Mouse (Mus musculus) CH12.LX (cell line): Measurements from ENCODE around the gene Wdr95.

Source experiments
- CTCF ChIP-seq, 2 experiments: IDR thresholded peaks in 1 of 2; conservative IDR thresholded peaks in 1 of 2; 2 replicates each; pipeline ENCODE4 v1.5.1; 2011 to 2012; ENCODE audit warnings: low read depth in 2 of 2, low read length in 2 of 2, improper control_type of control experiment in 1 of 2, inconsistent platforms in 1 of 2, mild to moderate bottlenecking in 1 of 2, moderate library complexity in 1 of 2
- E2F4 ChIP-seq: IDR thresholded peaks from 2 replicates; pipeline ENCODE4 v1.6.1; 2011; ENCODE audit warnings: low read depth, low read length, improper control_type of control experiment; ENCODE audit not compliant: insufficient replicate concordance
- EP300 ChIP-seq: IDR thresholded peaks from 2 replicates; pipeline ENCODE4 v1.6.1; 2011; ENCODE audit warnings: low read length, improper control_type of control experiment
- GABPA ChIP-seq: IDR thresholded peaks from 2 replicates; pipeline ENCODE4 v1.6.1; 2012; ENCODE audit warnings: low read depth, low read length, improper control_type of control experiment, inconsistent platforms; ENCODE audit not compliant: insufficient replicate concordance
- JUND ChIP-seq: conservative IDR thresholded peaks from 2 replicates; pipeline ENCODE4 v1.6.1; 2011; ENCODE audit warnings: low read depth, low read length, improper control_type of control experiment
- KAT2A ChIP-seq: IDR thresholded peaks from 2 replicates; pipeline ENCODE4 v1.6.1; 2012; ENCODE audit warnings: low read length, improper control_type of control experiment, inconsistent platforms; ENCODE audit not compliant: insufficient replicate concordance
- MAFK ChIP-seq: IDR thresholded peaks from 2 replicates; pipeline ENCODE4 v1.6.1; 2011; ENCODE audit warnings: low read length, improper control_type of control experiment; ENCODE audit not compliant: insufficient replicate concordance
- MAX ChIP-seq: IDR thresholded peaks from 2 replicates; pipeline ENCODE4 v1.6.1; 2011; ENCODE audit warnings: low read length, improper control_type of control experiment
- MXI1 ChIP-seq: IDR thresholded peaks from 2 replicates; pipeline ENCODE4 v1.6.1; 2011; ENCODE audit warnings: mild to moderate bottlenecking, low read depth, low read length, improper control_type of control experiment
- NELFE ChIP-seq: IDR thresholded peaks from 2 replicates; pipeline ENCODE4 v1.6.1; 2011; ENCODE audit warnings: low read depth, low read length, improper control_type of control experiment
- POLR2A ChIP-seq: IDR thresholded peaks from 2 replicates; pipeline ENCODE4 v1.6.1; 2011; ENCODE audit warnings: low read depth, mild to moderate bottlenecking, improper control_type of control experiment, low read length
- RCOR1 ChIP-seq: conservative IDR thresholded peaks from 2 replicates; pipeline ENCODE4 v1.6.1; 2012; ENCODE audit warnings: low read depth, mild to moderate bottlenecking, inconsistent platforms, low read length, improper control_type of control experiment
- TCF12 ChIP-seq: IDR thresholded peaks from 2 replicates; pipeline ENCODE4 v1.6.1; 2014; ENCODE audit warnings: low read depth, mild to moderate bottlenecking, inconsistent platforms, low read length, improper control_type of control experiment

- TF ChIP-seq E2F4 (no peak), CTCF (conservative IDR thresholded peaks at IDR 0.05 in 1 of 2, IDR thresholded peaks at IDR 0.05 in 1 of 2; ENCODE audit: low read depth in 2 of 2, low read length in 2 of 2) (no peak), MAFK (no peak), MXI1 (no peak), MAX (no peak), RCOR1 (no peak), EP300 (no peak), NELFE (no peak), JUND (no peak), GABPA (no peak), TCF12 (no peak), POLR2A (no peak), KAT2A (no peak)
Measured at GRCm38 (mm10) chr5:149583507-149583906, 55.0 kb downstream of the Wdr95 start.
